Mouse (Mus musculus) neural tube, embryonic 11.5 days (tissue): ENCODE data around the gene Cnnm3. TPM values are rescaled to one million over a fixed set of nuclear protein-coding genes. Genes with fewer than 3 reads are reported as not detected.

Source experiments
- ATAC-seq: fragments of 200-750 bp; cut with Nextera tagmentation; 2 replicates; pipeline ENCODE4 v1.8.0; 2017; ENCODE audit warnings: moderate number of reproducible peaks, mild to moderate bottlenecking, moderate TSS enrichment, moderate library complexity; ENCODE audit not compliant: insufficient read depth, low FRiP score, low TSS enrichment
- DNase-seq: peaks from one replicate; pipeline ENCODE4 v3.0.0-alpha.2; 2015; ENCODE audit warnings: low spot score
- H3K27ac ChIP-seq: fragments of 300-500 bp; sonication (generic); 2 replicates; pipeline ENCODE4 v1.5.1; 2014; ENCODE audit warnings: low read depth, mild to moderate bottlenecking, low read length
- H3K27me3 ChIP-seq: fragments of 300-500 bp; sonication (generic); 2 replicates; pipeline ENCODE4 v1.6.1; 2014; ENCODE audit warnings: mild to moderate bottlenecking, low read length, mixed read lengths; ENCODE audit not compliant: control insufficient read depth, insufficient read depth
- H3K36me3 ChIP-seq: fragments of 300-500 bp; sonication (generic); 2 replicates; pipeline ENCODE4 v1.6.1; 2014; ENCODE audit warnings: mild to moderate bottlenecking, low read length, moderate library complexity, mixed read lengths; ENCODE audit not compliant: control insufficient read depth, insufficient read depth
- H3K4me1 ChIP-seq: fragments of 300-500 bp; sonication (generic); 2 replicates; pipeline ENCODE4 v1.6.1; 2014; ENCODE audit warnings: low read length, mixed read lengths; ENCODE audit not compliant: control insufficient read depth, insufficient read depth
- H3K4me2 ChIP-seq: fragments of 300-500 bp; sonication (generic); 2 replicates; pipeline ENCODE4 v1.6.1; 2014; ENCODE audit warnings: low read depth, mild to moderate bottlenecking, moderate library complexity
- H3K4me3 ChIP-seq: fragments of 300-500 bp; sonication (generic); 2 replicates; pipeline ENCODE4 v1.5.1; 2014; ENCODE audit warnings: low read depth, low read length
- H3K9ac ChIP-seq: fragments of 300-500 bp; sonication (generic); 2 replicates; pipeline ENCODE4 v1.6.1; 2014; ENCODE audit warnings: mild to moderate bottlenecking, low read length
- H3K9me3 ChIP-seq: fragments of 300-500 bp; sonication (generic); 2 replicates; pipeline ENCODE4 v1.6.1; 2016; ENCODE audit warnings: low read length; ENCODE audit not compliant: control insufficient read depth
- WGBS: fragments of 180-500 bp; shearing (Covaris S2); extraction: QIAGEN DNeasy Blood & Tissue Kit; methylation state at CpG from one replicate; pipeline ENCODE4 v1.1.7; 2014; 5-methylcytosine and 5-hydroxymethylcytosine counted together
- polyA plus RNA-seq: library from polyadenylated mRNA; unstranded; fragments of >200 nt; fragmentation: Nextera tagmentation; extraction: Ambion mirVana; gene quantifications from 2 replicates; pipeline ENCODE4 v1.2.1, GENCODE M21; 2014

Cnnm3 gene
- polyA plus RNA-seq, 1 experiment from 2014 or later, result 5.6 TPM

DNA sequence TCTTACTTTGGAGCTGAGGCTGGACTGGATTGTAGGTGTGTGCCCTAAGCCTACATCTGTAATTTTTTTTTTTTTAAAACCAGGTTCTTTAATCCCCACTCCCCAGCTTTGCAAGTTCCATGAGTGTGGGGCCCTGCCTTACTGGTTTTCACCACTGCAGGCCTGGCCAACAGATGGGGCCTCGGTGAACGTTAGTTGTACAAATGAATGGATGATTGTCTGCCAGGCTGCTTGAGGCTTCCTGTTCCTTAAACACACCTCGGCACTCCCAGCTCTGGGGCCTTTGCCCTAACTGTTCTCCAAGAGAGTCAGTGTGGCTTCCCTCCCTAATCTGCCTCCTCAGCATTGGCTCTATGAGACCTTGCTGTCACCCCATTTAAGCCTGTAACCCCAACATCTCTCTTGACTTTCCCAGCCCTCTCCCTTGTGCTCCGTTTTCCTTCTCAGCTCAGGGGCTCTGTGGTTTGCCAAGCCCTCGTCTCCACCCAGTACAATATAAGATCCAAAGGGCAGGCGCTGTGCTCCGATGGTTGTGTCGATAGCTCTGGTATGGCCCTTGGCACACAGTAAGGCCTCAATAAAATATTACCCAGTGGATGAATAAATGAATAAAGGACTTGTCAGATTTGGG, 36.1 kb upstream of the Cnnm3 start:
- no peak overlapping the region for H3K9ac ChIP-seq
- 57% methylated on average over 8 of the region's 8 CpGs for WGBS
- no peaks in the 10 kb centered on the region for H3K36me3 ChIP-seq
- H3K4me3 ChIP-seq, result no peak overlapping the region
- DNase-seq, result no peak
- H3K27me3 ChIP-seq, result no peaks in the 10 kb centered on the region
- no peak overlapping the region for H3K27ac ChIP-seq
- H3K4me1 ChIP-seq, result peaks cover 26% of the 10 kb centered on the region
- no peaks in the 10 kb centered on the region for H3K9me3 ChIP-seq
- H3K4me2 ChIP-seq, result peak overlapping the region; percentile 29
- ATAC-seq, result no peak

DNA sequence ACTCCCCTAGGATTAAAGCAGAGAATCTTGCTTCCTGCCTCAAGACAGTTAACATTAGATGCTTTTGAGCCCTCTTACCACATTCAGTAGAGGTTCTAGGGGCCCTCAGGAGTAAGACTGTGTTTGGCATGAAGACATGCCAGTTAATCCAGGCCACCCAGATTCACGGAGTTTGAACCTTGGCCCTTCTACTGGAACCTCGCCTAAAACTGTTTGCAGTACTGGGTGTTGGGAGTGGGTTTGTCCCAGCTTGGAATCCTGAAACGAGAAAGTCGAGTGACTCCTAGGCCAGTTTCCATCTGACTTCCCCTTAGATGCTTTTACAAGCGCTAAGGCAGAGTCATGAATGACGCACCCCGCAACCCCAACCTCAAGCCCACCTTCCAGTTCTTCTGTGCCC, 35.2 kb upstream of the Cnnm3 start:
- Histone ChIP-seq H3K36me3 (no peaks in the 10 kb centered on the region), H3K27ac (no peak overlapping the region), H3K27me3 (no peaks in the 10 kb centered on the region), H3K4me3 (no peak overlapping the region), H3K9ac (no peak overlapping the region), H3K4me1 (peaks cover 26% of the 10 kb centered on the region), H3K9me3 (no peaks in the 10 kb centered on the region), H3K4me2 (no peak overlapping the region)
- DNase-seq (no peak), ATAC-seq (no peak)
- 83% methylated on average over 7 of the region's 7 CpGs for WGBS

DNA sequence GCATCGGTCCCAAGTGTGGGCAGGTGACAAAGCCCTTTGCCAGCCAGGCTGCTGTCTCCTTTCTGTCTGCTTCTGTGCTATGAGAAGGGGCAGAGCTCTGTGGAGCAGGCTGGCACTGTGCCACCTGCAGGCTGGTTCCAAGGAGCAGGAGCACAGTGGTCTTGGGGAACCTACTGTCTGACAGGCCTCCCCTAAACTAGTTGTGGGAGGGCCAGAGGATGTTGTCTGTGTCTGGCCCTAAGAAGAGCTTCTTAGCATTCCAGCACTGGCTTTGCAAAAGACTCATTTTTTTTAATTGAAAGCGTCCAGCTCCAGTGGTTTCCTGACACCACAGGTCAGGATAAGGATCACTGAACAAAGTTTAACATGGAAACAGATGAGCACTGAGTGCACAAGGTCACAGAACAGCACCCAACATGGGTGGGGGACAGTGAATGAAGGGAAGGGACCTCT, 33.3 kb upstream of the Cnnm3 start:
- Histone ChIP-seq H3K27me3 (no peaks in the 10 kb centered on the region), H3K4me3 (no peak overlapping the region), H3K36me3 (no peaks in the 10 kb centered on the region), H3K4me2 (no peak overlapping the region), H3K9ac (no peak overlapping the region), H3K4me1 (peaks cover 18% of the 10 kb centered on the region), H3K27ac (no peak overlapping the region), H3K9me3 (no peaks in the 10 kb centered on the region)
- DNase-seq, result no peak
- no peak for ATAC-seq
- 82% methylated on average over 2 of the region's 2 CpGs for WGBS

DNA sequence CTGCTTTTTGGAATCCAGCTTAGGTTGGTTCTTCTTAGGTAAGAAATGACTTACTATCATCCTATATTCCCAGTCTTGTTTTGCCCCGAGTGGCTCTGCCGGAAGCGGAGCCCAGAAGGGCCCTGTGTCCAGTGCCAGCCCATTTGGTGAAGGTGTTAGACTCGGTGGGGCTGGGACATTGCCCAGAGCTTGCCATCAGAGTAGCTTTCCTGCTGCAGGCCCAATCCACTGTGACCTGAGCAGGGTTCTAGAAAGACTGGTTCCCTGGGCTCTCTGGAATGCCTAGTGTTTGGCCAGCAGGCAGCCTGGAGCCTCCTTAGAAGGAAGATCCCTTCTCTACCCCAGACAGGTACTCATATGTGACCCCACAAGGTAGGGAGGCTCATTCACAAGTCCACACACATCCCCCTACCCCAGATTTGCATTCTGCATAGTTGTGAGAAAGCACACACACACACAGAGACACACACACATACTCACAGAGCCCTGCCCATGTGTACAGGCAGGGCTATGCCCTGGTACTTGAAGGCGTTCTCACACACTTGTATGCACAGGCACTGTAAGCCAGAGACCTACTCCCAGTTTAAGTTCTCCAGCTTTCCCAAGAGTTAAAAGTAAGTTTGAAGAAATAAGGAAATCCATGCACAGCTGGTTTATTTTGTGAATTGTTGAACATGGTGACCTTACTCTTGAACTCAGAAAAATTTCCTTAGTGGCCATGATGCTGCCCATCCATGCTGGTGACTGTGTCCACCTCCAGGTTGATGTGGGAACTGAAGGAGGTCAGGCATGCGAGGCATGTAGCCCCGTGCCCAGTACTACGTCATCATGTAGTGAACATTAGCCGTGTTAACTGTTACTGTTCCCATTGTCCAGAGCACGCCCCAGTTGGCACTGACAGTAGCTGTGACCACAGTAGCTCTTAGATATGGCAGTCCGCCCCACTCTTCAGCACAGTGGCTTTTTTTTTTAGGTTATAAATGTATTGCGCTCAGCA, 31.5 kb upstream of the Cnnm3 start:
- H3K4me1 ChIP-seq, result peaks cover 7% of the 10 kb centered on the region
- no peaks in the 10 kb centered on the region for H3K27me3 ChIP-seq
- H3K36me3 ChIP-seq, result no peaks in the 10 kb centered on the region
- no peak overlapping the region for H3K4me3 ChIP-seq
- H3K9me3 ChIP-seq, result no peaks in the 10 kb centered on the region
- H3K27ac ChIP-seq, result no peak overlapping the region
- DNase-seq (no peak), ATAC-seq (no peak)
- WGBS, result 91% methylated on average over 12 of the region's 12 CpGs
- no peak overlapping the region for H3K9ac ChIP-seq
- H3K4me2 ChIP-seq, result no peak overlapping the region

DNA sequence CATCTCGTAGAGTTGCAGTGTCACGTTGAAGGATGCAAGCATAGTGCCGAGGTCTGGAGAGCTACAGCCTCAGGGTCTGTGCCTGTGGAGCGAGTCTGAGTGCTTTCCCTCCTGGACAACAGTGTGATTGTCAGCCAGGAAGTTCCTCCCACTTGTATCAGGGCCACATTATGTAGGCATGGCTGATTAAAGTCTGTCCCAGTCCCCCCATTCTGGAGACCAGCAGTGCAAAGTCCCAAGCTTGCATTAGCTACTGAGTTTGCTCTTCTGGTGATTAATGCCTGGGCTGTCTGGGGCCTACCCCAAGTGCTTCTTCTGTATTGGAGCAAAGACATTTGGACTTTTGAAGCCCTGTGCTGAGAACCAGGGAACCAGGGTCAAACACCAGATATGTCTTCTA, 27.8 kb upstream of the Cnnm3 start:
- ATAC-seq, result no peak
- 78% methylated on average over 4 of the region's 4 CpGs for WGBS
- no peak overlapping the region for H3K4me3 ChIP-seq
- H3K9ac ChIP-seq, result no peak overlapping the region
- H3K4me2 ChIP-seq, result no peak overlapping the region
- H3K4me1 ChIP-seq, result no peaks in the 10 kb centered on the region
- no peaks in the 10 kb centered on the region for H3K9me3 ChIP-seq
- H3K27me3 ChIP-seq, result no peaks in the 10 kb centered on the region
- DNase-seq, result no peak
- no peaks in the 10 kb centered on the region for H3K36me3 ChIP-seq
- no peak overlapping the region for H3K27ac ChIP-seq

DNA sequence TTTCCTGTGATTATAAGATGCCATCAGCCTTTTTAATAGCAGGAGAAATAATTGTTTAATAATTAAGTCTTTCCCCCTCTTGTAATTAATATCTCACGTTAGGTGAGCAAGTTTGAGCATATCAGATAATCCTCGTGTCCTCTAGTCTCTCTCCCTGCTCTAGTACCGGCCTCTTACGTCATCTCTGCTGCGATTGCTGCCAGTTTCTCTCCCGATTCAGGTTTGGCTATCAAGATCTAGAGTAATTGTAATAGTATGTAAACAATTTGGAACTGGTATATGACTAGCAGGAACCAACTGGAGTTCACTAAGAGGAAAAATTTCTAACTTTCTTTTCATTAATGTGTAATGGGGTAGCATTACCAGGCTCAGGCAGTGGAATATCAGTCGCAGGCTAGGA, 26.6 kb upstream of the Cnnm3 start:
- no peaks in the 10 kb centered on the region for H3K36me3 ChIP-seq
- no peak for ATAC-seq
- no peak overlapping the region for H3K4me2 ChIP-seq
- no peak overlapping the region for H3K4me3 ChIP-seq
- no peaks in the 10 kb centered on the region for H3K27me3 ChIP-seq
- no peaks in the 10 kb centered on the region for H3K9me3 ChIP-seq
- no peak for DNase-seq
- H3K9ac ChIP-seq, result no peak overlapping the region
- no peaks in the 10 kb centered on the region for H3K4me1 ChIP-seq
- no peak overlapping the region for H3K27ac ChIP-seq
- 92% methylated on average over 7 of the region's 7 CpGs for WGBS

DNA sequence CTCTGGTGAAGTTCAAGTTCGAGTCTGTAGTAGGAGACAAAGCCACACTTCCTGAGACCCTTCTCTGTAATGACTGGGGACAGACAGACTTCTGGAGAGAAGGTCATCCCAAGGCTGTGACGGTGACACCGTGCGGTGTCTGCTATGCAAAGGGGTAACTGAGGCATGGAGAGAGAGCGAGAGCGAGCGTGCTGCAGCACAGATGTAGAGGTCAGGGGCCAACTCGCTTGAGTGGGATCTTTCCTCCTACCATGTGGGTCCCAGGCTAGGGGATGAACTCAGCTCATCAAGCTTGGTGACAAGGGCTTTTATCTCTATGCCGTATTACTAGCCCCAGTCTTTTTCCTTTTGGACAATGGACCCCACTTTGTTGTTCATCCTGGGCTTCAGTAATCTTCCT, 24.6 kb upstream of the Cnnm3 start:
- H3K4me1 ChIP-seq, result no peaks in the 10 kb centered on the region
- no peak overlapping the region for H3K4me2 ChIP-seq
- H3K9ac ChIP-seq, result no peak overlapping the region
- H3K27ac ChIP-seq, result no peak overlapping the region
- no peaks in the 10 kb centered on the region for H3K36me3 ChIP-seq
- H3K4me3 ChIP-seq, result no peak overlapping the region
- ATAC-seq (no peak), DNase-seq (no peak)
- no peaks in the 10 kb centered on the region for H3K27me3 ChIP-seq
- 66% methylated on average over 9 of the region's 9 CpGs for WGBS
- H3K9me3 ChIP-seq, result no peaks in the 10 kb centered on the region

DNA sequence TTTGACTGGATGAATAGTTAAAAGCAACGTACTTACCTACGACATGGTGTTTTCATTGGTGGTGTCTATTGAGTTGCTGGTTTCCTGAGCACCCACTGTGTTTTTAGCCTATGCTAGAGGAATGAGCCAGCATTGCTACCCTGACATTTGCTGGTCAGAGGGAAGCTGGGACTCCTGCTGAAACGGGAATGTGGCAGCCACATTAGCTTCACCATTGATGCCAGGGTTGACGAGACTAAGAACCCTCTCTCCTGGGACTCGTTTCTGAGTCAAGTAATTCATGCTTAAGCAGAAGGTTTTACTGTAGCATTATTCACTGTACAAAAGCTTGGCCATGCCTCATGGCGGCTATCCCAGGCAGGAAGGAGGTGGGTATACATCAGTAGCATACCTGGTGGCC, 22.0 kb upstream of the Cnnm3 start:
- DNase-seq (no peak), ATAC-seq (no peak)
- Histone ChIP-seq H3K4me3 (no peak overlapping the region), H3K27me3 (no peaks in the 10 kb centered on the region), H3K4me1 (no peaks in the 10 kb centered on the region), H3K9ac (no peak overlapping the region), H3K4me2 (no peak overlapping the region), H3K9me3 (no peaks in the 10 kb centered on the region), H3K27ac (no peak overlapping the region), H3K36me3 (no peaks in the 10 kb centered on the region)
- WGBS, result 71% methylated on average over 6 of the region's 6 CpGs
